Mouse (Mus musculus): Measurements from ENCODE around the gene Lig4.

The Lig4 gene

DNA sequence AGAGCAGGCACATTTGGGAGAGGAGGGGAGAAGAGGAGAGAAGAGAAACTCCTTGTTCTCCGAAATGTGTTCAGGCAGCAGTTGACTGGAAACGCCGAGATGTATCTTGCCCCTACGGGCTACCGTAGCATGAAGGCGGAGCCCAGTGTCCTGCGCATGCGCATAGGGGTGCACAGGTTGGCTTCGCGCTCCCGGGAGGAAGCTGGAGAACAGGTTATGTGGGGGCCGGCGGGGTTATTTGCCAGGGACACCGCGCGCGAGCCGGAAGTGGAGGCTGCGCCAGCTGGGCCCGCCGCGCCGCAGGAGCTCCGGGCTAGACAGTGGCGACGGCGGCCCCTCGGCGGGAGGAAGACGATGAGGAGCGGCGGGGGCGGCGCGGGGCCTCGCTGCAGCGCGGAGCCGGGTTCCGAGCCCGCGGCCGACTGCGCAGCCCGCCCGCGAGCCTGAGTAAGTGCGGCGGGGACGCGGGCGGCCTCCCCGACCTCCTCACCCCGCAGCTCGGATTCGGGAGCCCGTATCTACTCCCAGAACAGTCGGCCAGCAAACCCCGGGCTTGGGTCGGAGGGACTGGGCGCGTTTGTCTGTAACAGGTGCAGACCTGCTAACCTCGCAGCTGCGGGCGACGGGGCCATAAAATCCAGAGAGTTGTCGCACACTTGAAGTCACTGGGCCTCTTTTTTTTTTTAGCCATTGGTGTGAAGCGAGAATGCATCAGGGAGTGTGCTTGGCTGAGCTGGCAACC is at the start of gene Lig4, which contains the start of gene Abhd13:
Lig4 (minus strand) TSS at position 114 of the 742 bp plus-strand sequence.
Abhd13 (plus strand) TSS at position 135 of the 742 bp plus-strand sequence.
- DNase-seq (ENCODE audit: low read depth, low spot score) = peak; percentile 97

DNA sequence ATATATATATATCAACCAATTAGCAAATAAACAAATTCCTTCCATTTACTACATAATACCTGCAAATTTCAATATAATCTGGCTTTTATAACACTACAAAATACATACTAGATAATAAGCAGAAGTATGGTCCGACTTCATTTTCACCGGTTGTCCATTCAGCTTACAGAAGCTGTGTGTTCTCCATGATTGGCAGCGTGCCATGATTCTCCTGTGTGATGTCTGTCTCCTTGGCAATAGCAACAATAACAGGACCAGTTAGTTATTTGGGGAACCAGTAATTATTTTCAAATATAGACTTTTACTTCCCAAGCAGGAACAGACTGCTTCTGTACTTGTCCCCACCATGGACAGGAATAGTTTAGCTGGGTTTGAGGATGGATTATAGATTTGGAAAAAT is 39.7 kb upstream of the Lig4 start:
- DNase-seq (ENCODE audit: low read depth, low spot score) = no peak

GRCm38 (mm10) chr8:10016252-10016651 is 38.8 kb upstream of the Lig4 start:
- DNase-seq (ENCODE audit: low read depth, low spot score) = no peak

DNA sequence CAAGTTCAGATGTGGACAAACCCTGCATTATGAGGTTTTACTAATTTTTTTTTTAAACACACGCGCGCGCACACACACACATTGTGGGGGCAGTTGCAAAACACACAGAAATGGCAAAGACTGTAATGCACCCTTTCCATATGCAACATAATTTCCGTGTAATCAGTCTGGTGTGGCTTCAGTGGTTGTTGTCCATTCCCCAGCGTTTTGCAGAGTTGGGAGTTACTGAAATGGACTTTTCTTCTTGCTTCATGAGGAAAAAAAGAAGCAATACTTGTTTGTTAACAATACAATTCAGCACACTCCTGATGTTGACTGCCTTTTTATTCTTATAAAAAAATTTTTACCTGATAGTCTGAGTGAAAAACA is 30.2 kb upstream of the Lig4 start:
- no peak for DNase-seq (ENCODE audit: low read depth, low spot score)

GRCm38 (mm10) chr8:10006986-10007659 is 29.6 kb upstream of the Lig4 start:
- DNase-seq (ENCODE audit: low read depth, low spot score) = peak; percentile 80

GRCm38 (mm10) chr8:10006156-10006985 is 28.9 kb upstream of the Lig4 start, which contains the start of gene Tnfsf13b:
Gene Tnfsf13b (plus strand): TSS chr8:10006467.
- DNase-seq (ENCODE audit: low read depth, low spot score) = peak; percentile 5

DNA sequence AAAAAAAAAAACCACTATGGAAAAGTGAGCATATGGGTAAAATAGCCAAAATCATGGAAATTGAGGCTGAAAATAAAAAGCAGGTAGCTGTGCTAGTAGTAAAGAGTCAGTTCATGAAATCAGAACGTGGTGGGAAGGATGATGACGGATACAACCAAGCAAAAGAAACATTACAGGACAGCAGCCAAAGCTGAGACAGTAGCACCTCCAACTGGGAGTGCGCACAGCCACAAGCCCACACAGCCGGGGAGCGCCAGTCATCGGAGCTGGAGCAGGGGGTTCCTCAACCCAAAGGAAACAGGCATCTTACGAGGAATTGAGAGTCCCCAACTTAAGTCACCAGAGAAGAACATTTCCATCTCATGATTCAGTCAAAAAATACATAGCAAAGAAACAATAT is 26.6 kb upstream of the Lig4 start:
- no peak for DNase-seq (ENCODE audit: low read depth, low spot score)

- no peak for DNase-seq (ENCODE audit: low read depth, low spot score)
Measured at GRCm38 (mm10) chr8:9980188-9980587, 2.7 kb upstream of the Lig4 start.

DNA sequence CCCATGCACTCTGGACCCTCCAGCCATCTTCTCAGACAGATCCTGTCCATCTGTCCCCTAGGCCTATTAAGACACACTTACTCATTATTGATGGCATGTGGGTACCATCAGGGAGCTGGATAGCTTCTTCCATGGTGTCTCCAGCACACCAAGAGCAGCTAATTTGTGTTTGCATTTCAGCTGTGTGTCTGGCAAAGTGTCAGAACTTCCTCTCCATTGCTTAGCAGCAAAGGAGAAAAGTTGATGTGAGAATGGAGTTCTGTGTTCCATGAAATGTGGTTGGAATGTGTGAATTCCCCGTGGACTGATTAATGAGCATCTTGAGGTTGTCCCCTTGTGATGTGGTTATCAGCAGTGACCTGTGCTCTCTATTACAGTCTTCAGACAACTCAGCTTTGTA is 2.3 kb upstream of the Lig4 start:
- DNase-seq (ENCODE audit: low read depth, low spot score) = no peak

GRCm38 (mm10) chr8:9978475-9979230 is 1.2 kb upstream of the Lig4 start:
- DNase-seq (ENCODE audit: low read depth, low spot score) = no peak

DNA sequence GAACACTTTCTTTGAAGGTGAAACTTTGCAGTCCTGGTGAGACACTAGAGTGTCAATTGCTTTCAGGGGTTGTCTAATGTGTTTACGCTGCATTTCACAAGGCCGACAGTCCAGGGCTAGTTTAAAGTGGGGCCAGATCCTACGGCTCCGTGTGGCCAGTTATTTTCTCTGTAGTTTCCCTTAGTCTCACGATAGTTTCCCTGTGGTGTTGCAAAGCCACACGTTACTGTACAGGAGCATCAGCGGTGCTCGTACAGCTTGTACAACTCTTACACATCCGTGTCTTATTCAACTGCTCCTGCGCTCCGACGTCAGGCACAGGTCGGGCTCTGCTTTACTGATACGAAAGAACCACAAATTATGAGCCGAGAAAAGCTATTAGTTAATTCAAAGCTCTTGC is 470 bp downstream of the Lig4 start:
- peak; percentile 31 for DNase-seq (ENCODE audit: low read depth, low spot score)

DNA sequence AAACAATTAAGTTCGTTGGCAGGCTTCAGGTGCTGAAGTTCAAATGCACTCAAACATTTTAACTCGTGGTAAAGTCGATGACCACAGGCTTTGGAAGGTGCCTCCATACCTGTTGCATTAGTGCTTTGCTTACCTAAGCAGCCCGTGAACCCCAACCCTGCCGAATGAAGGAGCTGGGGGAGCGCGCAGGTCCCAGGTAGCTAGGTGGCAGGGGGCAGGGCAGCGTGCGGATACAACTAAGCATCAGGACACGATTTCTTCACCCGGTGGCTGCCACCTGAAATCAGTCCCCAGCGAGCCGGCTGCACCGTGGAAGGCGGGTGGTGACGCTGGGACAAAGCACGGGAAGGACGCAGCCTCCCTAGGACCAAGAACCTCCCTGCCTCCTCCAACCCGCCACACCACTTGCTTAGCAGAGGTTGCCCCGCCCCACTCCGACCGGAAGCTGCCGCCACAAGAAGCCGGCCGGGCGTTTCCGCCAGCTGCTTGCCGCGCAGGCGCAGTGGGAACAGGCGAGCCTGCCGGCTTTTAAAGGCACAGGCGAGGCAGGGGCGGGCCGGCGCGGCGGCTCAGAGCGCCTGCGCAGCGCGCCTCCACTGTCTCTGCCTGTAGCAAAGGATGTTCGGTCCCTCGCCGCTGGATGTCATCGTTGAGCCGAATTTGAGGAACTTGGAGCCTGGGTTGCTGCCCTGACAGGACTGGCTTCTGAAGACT is 1.4 kb downstream of the Lig4 start:
- DNase-seq (ENCODE audit: low read depth, low spot score) = peak; percentile 98

GRCm38 (mm10) chr8:9975276-9975675 is 2.2 kb downstream of the Lig4 start:
- no peak for DNase-seq (ENCODE audit: low read depth, low spot score)

DNA sequence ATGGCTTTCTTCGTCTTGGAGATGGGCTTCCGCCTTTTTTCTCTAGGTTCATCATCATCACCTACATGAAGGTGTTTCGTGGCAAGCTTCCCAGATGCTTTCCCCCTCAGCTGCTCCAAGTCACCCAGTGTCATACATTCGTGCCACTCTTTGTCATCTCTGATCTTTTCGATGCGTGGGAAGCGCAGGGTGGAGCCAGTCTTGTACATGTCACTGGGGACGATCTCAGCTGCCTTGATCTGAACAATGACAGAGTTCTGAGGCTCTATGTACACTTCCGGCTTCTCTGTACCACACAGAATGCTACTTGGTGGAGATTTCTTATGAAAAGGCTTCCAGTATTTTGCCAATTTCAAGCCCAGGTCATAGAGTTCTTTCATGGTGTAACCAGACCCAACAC is 5.6 kb downstream of the Lig4 start:
- DNase-seq (ENCODE audit: low read depth, low spot score) = no peak

- DNase-seq (ENCODE audit: low read depth, low spot score) = no peak
Measured at GRCm38 (mm10) chr8:9959919-9960318, 17.6 kb downstream of the Lig4 start.

GRCm38 (mm10) chr8:9958338-9958737 is 19.1 kb downstream of the Lig4 start:
- DNase-seq (ENCODE audit: low read depth, low spot score) = no peak

- no peak for DNase-seq (ENCODE audit: low read depth, low spot score)
Measured at GRCm38 (mm10) chr8:9949134-9949890, 28.2 kb downstream of the Lig4 start.

GRCm38 (mm10) chr8:9935574-9935973 is 41.9 kb downstream of the Lig4 start:
- no peak for DNase-seq (ENCODE audit: low read depth, low spot score)

DNA sequence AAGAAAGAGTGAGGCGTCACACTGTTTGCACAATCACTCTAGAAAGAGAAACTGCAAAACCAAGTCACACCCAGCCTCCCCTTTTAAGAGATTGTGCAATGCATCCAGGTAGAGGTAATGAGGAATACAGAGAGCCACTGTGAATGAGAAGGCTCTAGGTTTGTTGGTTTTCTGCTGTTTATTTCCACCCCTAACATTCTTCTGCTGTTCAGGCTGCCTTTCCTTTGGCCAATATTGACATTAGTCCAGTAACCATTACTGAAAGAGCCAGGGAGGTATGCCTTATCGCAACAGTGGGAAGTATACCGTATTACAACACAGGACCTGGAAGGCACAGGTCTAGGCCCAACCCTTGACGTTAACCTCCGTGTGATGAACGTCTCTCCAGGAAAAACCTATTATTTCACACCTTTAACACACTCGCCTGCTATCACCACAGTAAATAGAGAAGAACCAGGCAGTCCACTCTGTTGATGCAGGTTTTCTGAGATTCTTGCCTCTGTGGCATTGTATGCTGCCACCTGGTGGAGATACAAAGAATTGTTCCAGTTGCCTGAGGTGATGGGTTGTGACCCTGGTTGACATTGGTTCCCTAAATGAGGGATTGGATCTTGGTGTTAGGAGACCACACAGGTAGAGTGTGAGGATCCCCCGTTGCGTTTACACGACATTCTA is 42.5 kb downstream of the Lig4 start:
- peak; percentile 69 for DNase-seq (ENCODE audit: low read depth, low spot score)

DNA sequence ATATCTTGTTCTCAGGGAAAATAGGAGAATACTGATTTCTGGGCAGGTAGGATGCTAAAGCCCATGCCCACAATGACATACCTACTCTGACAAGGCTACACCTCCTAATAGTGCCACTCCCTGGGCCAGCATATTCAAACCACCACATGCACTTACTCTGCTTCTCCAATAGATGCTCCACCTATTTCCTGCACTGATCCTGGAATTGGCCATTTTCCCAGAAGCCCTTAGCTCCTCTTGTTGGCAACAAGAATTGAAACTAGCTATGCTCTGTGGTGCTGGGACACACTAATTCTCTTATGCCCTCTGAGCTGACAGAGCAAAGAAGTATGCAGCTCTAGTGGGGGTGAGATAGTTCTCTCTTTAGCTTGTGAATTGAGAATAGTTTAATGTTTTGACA is 44.8 kb downstream of the Lig4 start:
- no peak for DNase-seq (ENCODE audit: low read depth, low spot score)

All from R1 (cell line).